In the genomic region with DNA sequence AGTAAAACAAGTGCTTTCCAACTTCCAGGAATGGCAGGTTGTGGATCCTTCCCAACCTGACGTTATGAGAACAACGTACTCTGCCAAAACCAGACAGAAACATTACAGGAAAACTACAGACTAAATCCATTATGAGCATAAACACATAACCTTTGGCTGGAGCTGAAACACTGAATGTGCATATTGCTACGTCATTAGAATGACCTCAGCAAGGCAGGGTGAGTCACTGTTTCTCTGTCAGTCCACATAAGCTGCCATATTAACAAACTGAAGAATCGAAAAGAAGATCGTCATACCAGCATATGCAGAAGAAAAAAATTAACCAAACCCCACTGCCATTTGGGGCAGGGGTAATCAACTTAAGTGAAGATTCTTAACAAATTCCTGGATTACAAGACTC, we compare ENCODE assay signal across 25 mouse cellular contexts. TPM values are rescaled to one million over a fixed set of nuclear protein-coding genes. Genes with fewer than 3 reads are reported as not detected.
A peak's percentile ranks its signal among the peaks of the same experiment; 100 is the strongest.
DNase-seq lines count a peak whose midpoint lies in the region; ATAC-seq lines count a peak whose summit lies in the region.
"Had no signal": no experiment of that assay in that cellular context is flagged by ENCODE, and none has a peak within 500 bp of the region (broad histone marks: within the 10 kb centered on the region; RNA-seq: fewer than 3 reads in every experiment).

No protein-coding gene starts in this region.

- H3K9ac ChIP-seq in embryonic facial prominence, embryonic 14.5 days (ENCODE audit: low read depth, low read length), result no peak overlapping the region
- no peak overlapping the region for H3K9ac ChIP-seq in hindbrain, embryonic 12.5 days
- H3K9ac ChIP-seq: embryonic facial prominence, embryonic 12.5 days; embryonic facial prominence, embryonic 15.5 days; forebrain, embryonic 12.5 days had no signal

- no peaks in the 10 kb centered on the region for H3K36me3 ChIP-seq in embryonic facial prominence, embryonic 14.5 days (ENCODE audit: control insufficient read depth, insufficient read depth, low read length)
- H3K36me3 ChIP-seq in embryonic facial prominence, embryonic 10.5 days (replicated peaks), result peaks cover 16% of the 10 kb centered on the region
- no peaks in the 10 kb centered on the region for H3K36me3 ChIP-seq in hindbrain, embryonic 12.5 days
- H3K36me3 ChIP-seq: embryonic facial prominence, embryonic 15.5 days had no signal

- no peak overlapping the region for H3K27ac ChIP-seq in embryonic facial prominence, embryonic 14.5 days (replicated peaks; ENCODE audit: low read depth, low read length)
- no peak overlapping the region for H3K27ac ChIP-seq in embryonic facial prominence, embryonic 10.5 days (replicated peaks)
- H3K27ac ChIP-seq in hindbrain, embryonic 12.5 days, result no peak overlapping the region
- H3K27ac ChIP-seq: embryonic facial prominence, embryonic 12.5 days; embryonic facial prominence, embryonic 15.5 days; forebrain, embryonic 10.5 days; forebrain, embryonic 12.5 days had no signal

- no peak overlapping the region for H3K4me2 ChIP-seq in embryonic facial prominence, embryonic 14.5 days (ENCODE audit: low read depth, low read length)
- H3K4me2 ChIP-seq in hindbrain, embryonic 12.5 days (replicated peaks), result no peak overlapping the region
- H3K4me2 ChIP-seq: embryonic facial prominence, embryonic 12.5 days; embryonic facial prominence, embryonic 15.5 days; forebrain, embryonic 12.5 days had no signal

- ATAC-seq in embryonic facial prominence, embryonic 14.5 days (ENCODE audit: low read depth), result no peak
- no peak for ATAC-seq in hindbrain, embryonic 12.5 days (ENCODE audit: low FRiP score)
- ATAC-seq: CD4-positive, CD25-positive, alpha-beta regulatory T cell, adult 4 months; forebrain, embryonic 14.5 days; forebrain, embryonic 16.5 days had no signal

- H3K4me3 ChIP-seq in embryonic facial prominence, embryonic 14.5 days (ENCODE audit: low read depth, low read length), result no peak overlapping the region
- H3K4me3 ChIP-seq in embryonic facial prominence, embryonic 10.5 days, result no peak overlapping the region
- no peak overlapping the region for H3K4me3 ChIP-seq in hindbrain, embryonic 12.5 days
- H3K4me3 ChIP-seq: embryonic facial prominence, embryonic 12.5 days; embryonic facial prominence, embryonic 15.5 days; erythroblast, embryonic 14.5 days; forebrain, embryonic 10.5 days; forebrain, embryonic 12.5 days had no signal

- H3K9me3 ChIP-seq in embryonic facial prominence, embryonic 14.5 days (ENCODE audit: control insufficient read depth, low read length), result no peaks in the 10 kb centered on the region
- H3K9me3 ChIP-seq in embryonic facial prominence, embryonic 10.5 days, result no peaks in the 10 kb centered on the region
- no peaks in the 10 kb centered on the region for H3K9me3 ChIP-seq in hindbrain, embryonic 12.5 days (replicated peaks)
- H3K9me3 ChIP-seq: embryonic facial prominence, embryonic 12.5 days; embryonic facial prominence, embryonic 15.5 days; forebrain, embryonic 10.5 days; forebrain, embryonic 12.5 days; G1E had no signal

- peak; percentile 17 for DNase-seq in embryonic facial prominence, embryonic 14.5 days (ENCODE audit: low spot score)
- no peak for DNase-seq in embryonic facial prominence, embryonic 10.5 days (ENCODE audit: low spot score)
- peak; percentile 58 for DNase-seq in 3T3-L1 (ENCODE audit: low read depth, low spot score)
- peak; percentile 70 for DNase-seq in NIH3T3 (ENCODE audit: low read depth)
- DNase-seq: adrenal gland, adult 8-10 months; adrenal gland, postnatal 14 days; adrenal gland, postnatal 36 days; B cell, adult 2 months; cerebellum, adult 11-12 months; cerebellum, adult 2 months; cerebellum, adult 9-10 months; cerebellum, postnatal 10 days; cerebellum, postnatal 36 days; embryo, embryonic 11 days had no signal

- 77% methylated on average over 5 of the region's 5 CpGs for WGBS in embryonic facial prominence, embryonic 14.5 days
- 90% methylated on average over 5 of the region's 5 CpGs for WGBS in embryonic facial prominence, embryonic 10.5 days
- 96% methylated on average over 5 of the region's 5 CpGs for WGBS in hindbrain, embryonic 12.5 days

- no peaks in the 10 kb centered on the region for H3K27me3 ChIP-seq in embryonic facial prominence, embryonic 14.5 days (replicated peaks; ENCODE audit: control insufficient read depth, insufficient read depth, low read length)
- no peaks in the 10 kb centered on the region for H3K27me3 ChIP-seq in embryonic facial prominence, embryonic 10.5 days (replicated peaks; ENCODE audit: low read depth, poor library complexity, severe bottlenecking)
- no peaks in the 10 kb centered on the region for H3K27me3 ChIP-seq in hindbrain, embryonic 12.5 days
- H3K27me3 ChIP-seq: CH12.LX; embryonic facial prominence, embryonic 12.5 days; embryonic facial prominence, embryonic 15.5 days; forebrain, embryonic 12.5 days had no signal

- H3K4me1 ChIP-seq in embryonic facial prominence, embryonic 14.5 days (ENCODE audit: control insufficient read depth, insufficient read depth, low read length), result no peaks in the 10 kb centered on the region
- H3K4me1 ChIP-seq in embryonic facial prominence, embryonic 10.5 days, result no peaks in the 10 kb centered on the region
- no peaks in the 10 kb centered on the region for H3K4me1 ChIP-seq in hindbrain, embryonic 12.5 days
- H3K4me1 ChIP-seq: forebrain, embryonic 10.5 days; forebrain, embryonic 12.5 days had no signal

RNA-seq across cellular contexts. Expression of gene Cdk5rap2, which starts 24.0 kb away (rescaled TPM):
- polyA plus RNA-seq in embryonic facial prominence, embryonic 14.5 days (2014; fragmentation: Nextera tagmentation; extraction: Ambion mirVana), result 15.8 and 18.5 TPM in 2 replicates
- 31.1 and 34.5 TPM in 2 replicates for polyA plus RNA-seq in embryonic facial prominence, embryonic 10.5 days (2016; fragmentation: Nextera tagmentation; extraction: Ambion mirVana)
- polyA plus RNA-seq in hindbrain, embryonic 12.5 days (2016; fragmentation: Nextera tagmentation; extraction: Ambion mirVana), result 24.2 and 30.4 TPM in 2 replicates
